Mouse (Mus musculus) testis, adult 2 months (tissue): ENCODE data around the gene Zswim9. TPM values are rescaled to one million over a fixed set of nuclear protein-coding genes. Genes with fewer than 3 reads are reported as not detected.
A peak's percentile ranks its signal among the peaks of the same experiment; 100 is the strongest.
"Not testable (repeated sequence)": the region's sequence is repeated elsewhere in the genome, so short reads cannot be mapped to it uniquely, and the experiment has no call there.

Source experiments
- H3K27ac ChIP-seq: fragments of 200-500 bp; 2 replicates; pipeline ENCODE4 v1.5.1; 2012; ENCODE audit warnings: low read depth, low read length; ENCODE audit not compliant: control insufficient read depth, insufficient read depth
- H3K27me3 ChIP-seq: fragments of 200-500 bp; 2 replicates; pipeline ENCODE4 v1.6.1; 2012; ENCODE audit warnings: mild to moderate bottlenecking, low read length, moderate library complexity; ENCODE audit not compliant: control insufficient read depth, insufficient read depth
- H3K36me3 ChIP-seq: fragments of 200-500 bp; 2 replicates; pipeline ENCODE4 v1.6.1; 2012; ENCODE audit warnings: mild to moderate bottlenecking, low read length; ENCODE audit not compliant: control insufficient read depth, insufficient read depth
- H3K4me1 ChIP-seq: fragments of 200-500 bp; 2 replicates; pipeline ENCODE4 v1.6.1; 2012; ENCODE audit warnings: low read length; ENCODE audit not compliant: control insufficient read depth, insufficient read depth
- H3K4me3 ChIP-seq: fragments of 200-500 bp; 2 replicates; pipeline ENCODE4 v1.5.1; 2012; ENCODE audit warnings: low read depth, mild to moderate bottlenecking, low read length, moderate library complexity, mixed read lengths; ENCODE audit not compliant: control insufficient read depth
- CTCF ChIP-seq: fragments of 200-500 bp; IDR thresholded peaks from 2 replicates; pipeline ENCODE4 v1.5.1; 2012; ENCODE audit warnings: low read depth, mild to moderate bottlenecking, inconsistent platforms, low read length, moderate library complexity; ENCODE audit not compliant: control insufficient read depth, insufficient read depth, insufficient replicate concordance
- POLR2A ChIP-seq: fragments of 200-500 bp; IDR thresholded peaks from 2 replicates; pipeline ENCODE4 v1.6.1; 2012; ENCODE audit warnings: low read depth, mild to moderate bottlenecking, inconsistent platforms, low read length, moderate library complexity; ENCODE audit not compliant: control insufficient read depth
- polyA plus RNA-seq: library from polyadenylated mRNA; depleted of rRNA; stranded (reverse); fragments of >200 nt; gene quantifications from 2 replicates; pipeline ENCODE4 v1.2.3, GENCODE M21; 2012

The Zswim9 gene
- polyA plus RNA-seq, 1 experiment = 2.8 TPM

- H3K27me3 ChIP-seq = no peaks in the 10 kb centered on the region
- H3K27ac ChIP-seq = no peak overlapping the region
- no peak for TF ChIP-seq CTCF
- TF ChIP-seq POLR2A = no peak
- no peak overlapping the region for H3K4me3 ChIP-seq
- H3K4me1 ChIP-seq = no peaks in the 10 kb centered on the region
- H3K36me3 ChIP-seq = no peaks in the 10 kb centered on the region; the same call in 1 of the 2 replicates
These were observed 12.8 kb upstream of the Zswim9 start for GRCm38 (mm10) chr7:13291370-13291769.

- no peaks in the 10 kb centered on the region for H3K4me1 ChIP-seq
- no peak for TF ChIP-seq CTCF
- no peak for TF ChIP-seq POLR2A
- no peak overlapping the region for H3K27ac ChIP-seq
- no peak overlapping the region for H3K4me3 ChIP-seq
- no peaks in the 10 kb centered on the region for H3K27me3 ChIP-seq
- H3K36me3 ChIP-seq = no peaks in the 10 kb centered on the region; the same call in 1 of the 2 replicates
These were observed 11.6 kb upstream of the Zswim9 start for GRCm38 (mm10) chr7:13290041-13290675.

GRCm38 (mm10) chr7:13288621-13289020, 10.1 kb upstream of the Zswim9 start:
- Histone ChIP-seq H3K4me1 (no peaks in the 10 kb centered on the region), H3K4me3 (no peak overlapping the region), H3K36me3 (no peaks in the 10 kb centered on the region; the same call in 1 of the 2 replicates), H3K27ac (no peak overlapping the region), H3K27me3 (no peaks in the 10 kb centered on the region)
- TF ChIP-seq POLR2A = no peak
- TF ChIP-seq CTCF = no peak

- H3K4me3 ChIP-seq = peak overlapping the region; percentile 88
- H3K27ac ChIP-seq, H3K36me3 ChIP-seq, H3K4me1 ChIP-seq, H3K27me3 ChIP-seq: not testable (repeated sequence)
These were observed 436 bp upstream of the Zswim9 start for GRCm38 (mm10) chr7:13278957-13279356.

GRCm38 (mm10) chr7:13277833-13278232, 688 bp downstream of the Zswim9 start:
- no peaks in the 10 kb centered on the region for H3K36me3 ChIP-seq
- H3K4me3 ChIP-seq = peak overlapping the region; percentile 88
- H3K27me3 ChIP-seq = no peaks in the 10 kb centered on the region
- H3K27ac ChIP-seq = no peak overlapping the region
- TF ChIP-seq POLR2A (no peak), CTCF (no peak)
- no peaks in the 10 kb centered on the region; the same call in 1 of the 2 replicates for H3K4me1 ChIP-seq

- H3K4me1 ChIP-seq = no peaks in the 10 kb centered on the region; the same call in 1 of the 2 replicates
- no peaks in the 10 kb centered on the region for H3K36me3 ChIP-seq
- H3K4me3 ChIP-seq = peak within 1 kb of the TSS; percentile 88
- TF ChIP-seq POLR2A (no peak), CTCF (no peak)
- H3K27me3 ChIP-seq = no peaks in the 10 kb centered on the region
- no peak within 1 kb of the TSS for H3K27ac ChIP-seq
These were observed 1.4 kb downstream of the Zswim9 start, which contains the start of gene Lig1 for GRCm38 (mm10) chr7:13277081-13277480. Gene Lig1, plus strand, starts transcription at chr7:13277283.

DNA sequence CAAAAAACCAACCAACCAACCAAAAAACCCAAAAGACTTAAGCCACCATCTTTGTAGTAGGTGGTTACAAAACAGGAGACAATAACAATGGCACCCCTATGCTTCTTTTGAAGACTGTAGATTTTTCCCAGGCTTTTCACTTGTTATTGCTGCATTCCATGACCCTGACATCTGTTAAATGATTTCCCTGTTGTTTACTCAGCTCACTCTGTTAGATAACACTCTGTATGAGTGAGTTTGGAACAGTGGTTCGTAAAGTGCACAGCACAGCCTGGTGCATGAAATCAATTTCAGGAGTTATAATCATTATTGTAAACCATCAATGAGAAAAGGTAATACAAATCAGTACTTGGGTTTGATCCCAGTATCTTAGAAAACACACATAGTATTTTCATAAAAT, 6.8 kb downstream of the Zswim9 start:
- no peak overlapping the region for H3K27ac ChIP-seq
- H3K36me3 ChIP-seq = no peaks in the 10 kb centered on the region
- H3K4me1 ChIP-seq = no peaks in the 10 kb centered on the region
- TF ChIP-seq CTCF (no peak), POLR2A (no peak)
- H3K4me3 ChIP-seq = no peak overlapping the region
- H3K27me3 ChIP-seq = no peaks in the 10 kb centered on the region
